Mouse (Mus musculus) spleen, adult 2 months (tissue): ENCODE measurements around the gene Thada.

Experiments used
- CTCF ChIP-seq: fragments of 200-500 bp; IDR thresholded peaks from 2 replicates; pipeline ENCODE4 v1.5.1; 2011; ENCODE audit warnings: mild to moderate bottlenecking, inconsistent platforms; ENCODE audit not compliant: insufficient read depth, insufficient read length, insufficient replicate concordance; ENCODE audit errors: extremely low read depth
- POLR2A ChIP-seq: fragments of 200-500 bp; IDR thresholded peaks from 2 replicates; pipeline ENCODE4 v1.6.1; 2011; ENCODE audit warnings: low read depth, low read length, inconsistent platforms

GRCm38 (mm10) chr17:84175196-84175595 lies 290.8 kb downstream of the Thada start:
- TF ChIP-seq CTCF (no peak), POLR2A (no peak)
